Mouse (Mus musculus): ENCODE measurements around the gene A2ml1. TPM values are rescaled to one million over a fixed set of nuclear protein-coding genes. Genes with fewer than 3 reads are reported as not detected.
A peak's percentile ranks its signal among the peaks of the same experiment; 100 is the strongest.

Gene A2ml1
- polyA plus RNA-seq, 1 experiment: not detected

DNA sequence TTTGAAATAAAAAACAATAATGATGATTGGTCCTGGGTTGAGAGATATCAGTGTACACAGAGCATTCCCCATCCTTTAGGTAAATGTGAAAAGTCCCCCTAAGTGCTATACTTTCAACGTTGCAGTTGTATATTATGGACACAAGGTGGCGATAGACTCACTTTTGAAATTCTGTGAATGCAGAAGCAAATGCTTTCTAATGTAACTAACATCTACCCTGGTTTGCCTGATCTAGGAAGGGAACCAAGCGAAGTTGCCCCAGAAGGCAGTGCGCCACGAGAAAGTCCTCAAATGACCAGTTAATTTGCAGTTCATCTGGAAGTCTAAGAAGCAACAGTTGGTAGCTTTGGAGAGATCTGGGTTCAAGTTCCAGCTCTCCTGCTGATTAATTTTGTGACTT, 23.1 kb upstream of the A2ml1 start:
- H3K27me3 ChIP-seq (replicated peaks; ENCODE audit: control insufficient read depth, insufficient read depth, low read length): no peaks in the 10 kb centered on the region
- no peak overlapping the region for H3K27ac ChIP-seq (ENCODE audit: insufficient read depth, low read depth, low read length)
- DNase-seq: peak; percentile 45
- TF ChIP-seq CTCF (conservative IDR thresholded peaks at IDR 0.05; ENCODE audit: insufficient read depth, insufficient read length, low read depth, low read length) (peak; percentile 33), POLR2A (IDR thresholded peaks at IDR 0.05; ENCODE audit: low read depth, low read length) (no peak)
- 26% methylated on average over 5 of the region's 5 CpGs for WGBS
- no peak overlapping the region for H3K4me3 ChIP-seq (ENCODE audit: insufficient read depth, low read depth, low read length)
- H3K36me3 ChIP-seq (ENCODE audit: control insufficient read depth, insufficient read depth, low read length): no peaks in the 10 kb centered on the region
- no peaks in the 10 kb centered on the region for H3K4me1 ChIP-seq (ENCODE audit: control insufficient read depth, insufficient read depth, low read length)

DNA sequence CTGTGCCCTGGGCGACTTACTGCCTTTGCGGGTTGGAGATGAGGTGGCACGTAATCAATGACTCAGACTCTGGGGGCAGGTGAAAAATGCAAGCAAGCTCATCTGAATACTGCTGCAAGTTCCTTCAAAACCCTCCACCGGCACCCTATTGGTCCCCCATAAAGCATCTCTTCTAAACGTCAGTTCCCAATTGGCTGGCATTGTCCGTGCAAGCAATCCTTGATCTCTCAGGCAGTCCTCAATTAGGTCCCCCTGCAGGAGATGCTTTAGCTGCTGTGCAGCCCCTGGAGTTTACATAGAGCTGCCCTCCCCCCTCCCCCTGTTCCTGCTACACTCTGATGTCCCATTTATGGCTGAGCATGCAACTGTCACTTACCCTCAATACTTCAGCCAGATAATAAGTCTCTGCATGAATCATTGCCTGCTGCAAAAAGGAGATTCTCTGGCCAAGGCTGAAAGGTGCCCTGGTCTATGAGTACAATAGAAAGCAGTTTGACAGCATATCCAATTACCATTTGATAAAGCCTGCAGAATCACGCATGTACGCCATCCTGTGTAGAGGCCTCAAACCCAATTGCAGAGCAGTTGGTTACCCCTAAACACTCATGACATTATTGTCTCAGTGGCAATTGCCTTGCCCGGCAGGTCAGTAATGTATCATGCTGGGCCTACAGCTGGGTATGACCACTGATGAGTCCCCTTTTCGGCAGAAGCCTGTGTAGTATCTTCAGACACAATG, 21.2 kb upstream of the A2ml1 start:
- no peak for DNase-seq
- no peak for TF ChIP-seq CTCF (conservative IDR thresholded peaks at IDR 0.05; ENCODE audit: insufficient read depth, insufficient read length, low read depth, low read length)
- no peak for TF ChIP-seq POLR2A (IDR thresholded peaks at IDR 0.05; ENCODE audit: low read depth, low read length)
- no peak overlapping the region for H3K27ac ChIP-seq (ENCODE audit: insufficient read depth, low read depth, low read length)
- no peaks in the 10 kb centered on the region for H3K27me3 ChIP-seq (replicated peaks; ENCODE audit: control insufficient read depth, insufficient read depth, low read length)
- H3K4me1 ChIP-seq (ENCODE audit: control insufficient read depth, insufficient read depth, low read length): no peaks in the 10 kb centered on the region
- H3K4me3 ChIP-seq (ENCODE audit: insufficient read depth, low read depth, low read length): no peak overlapping the region
- no peaks in the 10 kb centered on the region for H3K36me3 ChIP-seq (ENCODE audit: control insufficient read depth, insufficient read depth, low read length)
- WGBS: 72% methylated on average over 10 of the region's 10 CpGs

DNA sequence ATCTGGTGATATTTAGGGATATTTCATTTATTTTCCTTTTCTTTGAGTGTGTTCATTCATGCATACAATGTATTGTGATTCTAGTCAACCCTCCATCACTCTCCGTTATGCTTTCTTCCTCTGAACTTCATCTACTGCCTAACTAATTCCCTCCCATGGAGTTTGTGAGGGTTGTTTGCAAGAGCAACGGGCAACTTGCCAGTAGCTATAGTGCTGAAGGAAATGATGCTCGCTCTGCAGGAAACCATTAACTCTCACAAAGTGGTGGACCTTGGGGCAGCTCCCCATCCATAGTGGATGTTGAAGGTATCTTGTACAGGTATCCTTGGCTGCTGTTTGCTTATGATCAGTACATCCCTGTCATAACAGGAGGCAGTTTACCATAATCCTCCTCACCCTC, 20.6 kb upstream of the A2ml1 start:
- DNase-seq: no peak
- TF ChIP-seq CTCF (conservative IDR thresholded peaks at IDR 0.05; ENCODE audit: insufficient read depth, insufficient read length, low read depth, low read length) (no peak), POLR2A (IDR thresholded peaks at IDR 0.05; ENCODE audit: low read depth, low read length) (no peak)
- 25% methylated on average over 3 of the region's 3 CpGs for WGBS
- Histone ChIP-seq H3K36me3 (ENCODE audit: control insufficient read depth, insufficient read depth, low read length) (no peaks in the 10 kb centered on the region), H3K4me3 (ENCODE audit: insufficient read depth, low read depth, low read length) (no peak overlapping the region), H3K4me1 (ENCODE audit: control insufficient read depth, insufficient read depth, low read length) (no peaks in the 10 kb centered on the region), H3K27me3 (replicated peaks; ENCODE audit: control insufficient read depth, insufficient read depth, low read length) (no peaks in the 10 kb centered on the region), H3K27ac (ENCODE audit: insufficient read depth, low read depth, low read length) (no peak overlapping the region)

DNA sequence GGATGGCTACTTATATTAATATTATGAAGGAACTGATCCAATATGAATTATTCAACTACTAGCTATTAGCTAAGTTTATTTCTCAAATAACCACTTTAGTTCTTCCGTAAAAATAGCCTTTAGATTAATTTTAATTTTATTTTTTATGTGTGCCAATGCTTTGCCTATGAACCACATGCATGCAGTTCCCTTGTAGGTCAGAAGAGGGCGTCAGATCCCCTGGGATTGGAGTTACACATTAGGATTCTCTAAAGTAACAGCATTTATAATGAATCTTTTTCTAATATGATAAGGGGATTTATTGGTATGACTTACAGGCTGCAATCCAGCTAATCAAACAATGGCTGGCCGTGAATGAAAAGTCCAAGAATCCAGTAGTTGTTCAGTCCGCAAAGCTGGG, 18.1 kb upstream of the A2ml1 start:
- no peaks in the 10 kb centered on the region for H3K4me1 ChIP-seq (ENCODE audit: control insufficient read depth, insufficient read depth, low read length)
- H3K36me3 ChIP-seq (ENCODE audit: control insufficient read depth, insufficient read depth, low read length): no peaks in the 10 kb centered on the region
- no peak overlapping the region for H3K4me3 ChIP-seq (ENCODE audit: insufficient read depth, low read depth, low read length)
- DNase-seq: peak; percentile 8
- no peak overlapping the region for H3K27ac ChIP-seq (ENCODE audit: insufficient read depth, low read depth, low read length)
- no peaks in the 10 kb centered on the region for H3K27me3 ChIP-seq (replicated peaks; ENCODE audit: control insufficient read depth, insufficient read depth, low read length)
- peak; percentile 40; the same call in 1 of the 2 replicates for TF ChIP-seq CTCF (conservative IDR thresholded peaks at IDR 0.05; ENCODE audit: insufficient read depth, insufficient read length, low read depth, low read length)
- TF ChIP-seq POLR2A (IDR thresholded peaks at IDR 0.05; ENCODE audit: low read depth, low read length): no peak
- WGBS: 55% methylated on average over 4 of the region's 4 CpGs

DNA sequence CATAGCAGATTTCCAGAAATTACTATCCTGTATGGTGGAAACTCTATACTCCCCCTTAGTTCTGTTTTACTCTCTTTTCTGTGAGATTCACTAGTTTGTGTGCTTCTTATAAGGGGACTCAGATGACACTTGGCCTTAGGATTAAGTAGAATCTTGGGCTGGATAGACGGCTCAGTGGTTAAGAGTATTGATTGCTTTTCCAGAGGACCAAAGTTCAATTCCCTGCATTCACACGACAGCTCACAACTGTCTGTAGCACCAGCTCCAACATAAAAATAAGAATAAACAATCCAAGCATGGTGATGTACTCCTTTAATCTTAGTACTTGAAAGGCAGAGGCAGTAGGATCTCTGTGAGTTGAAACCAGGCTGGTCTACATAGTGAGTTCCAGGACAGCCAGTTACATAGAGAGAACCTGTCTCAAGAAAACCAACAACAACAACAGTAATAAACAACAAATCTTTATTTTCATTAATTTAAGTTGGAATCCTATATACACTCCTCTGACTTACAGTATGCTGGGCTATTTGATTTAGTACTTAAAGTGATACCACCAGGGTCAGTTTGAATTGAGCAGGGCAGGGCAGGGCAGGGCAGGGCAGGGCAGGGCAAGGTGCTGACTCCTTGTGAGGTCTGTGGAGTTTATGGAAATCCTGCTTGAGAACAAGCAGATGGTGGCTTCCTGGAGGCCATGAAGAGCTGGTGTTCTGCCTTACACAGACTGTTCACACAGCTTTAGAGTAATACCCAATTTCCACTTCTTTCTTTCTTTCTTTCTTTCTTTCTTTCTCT, 17.0 kb upstream of the A2ml1 start:
- no peaks in the 10 kb centered on the region for H3K36me3 ChIP-seq (ENCODE audit: control insufficient read depth, insufficient read depth, low read length)
- no peak overlapping the region for H3K4me3 ChIP-seq (ENCODE audit: insufficient read depth, low read depth, low read length)
- 77% methylated on average over 2 of the region's 2 CpGs for WGBS
- no peak for DNase-seq
- TF ChIP-seq POLR2A (IDR thresholded peaks at IDR 0.05; ENCODE audit: low read depth, low read length): no peak
- TF ChIP-seq CTCF (conservative IDR thresholded peaks at IDR 0.05; ENCODE audit: insufficient read depth, insufficient read length, low read depth, low read length): no peak
- no peaks in the 10 kb centered on the region for H3K4me1 ChIP-seq (ENCODE audit: control insufficient read depth, insufficient read depth, low read length)
- H3K27ac ChIP-seq (ENCODE audit: insufficient read depth, low read depth, low read length): no peak overlapping the region
- no peaks in the 10 kb centered on the region for H3K27me3 ChIP-seq (replicated peaks; ENCODE audit: control insufficient read depth, insufficient read depth, low read length)

DNA sequence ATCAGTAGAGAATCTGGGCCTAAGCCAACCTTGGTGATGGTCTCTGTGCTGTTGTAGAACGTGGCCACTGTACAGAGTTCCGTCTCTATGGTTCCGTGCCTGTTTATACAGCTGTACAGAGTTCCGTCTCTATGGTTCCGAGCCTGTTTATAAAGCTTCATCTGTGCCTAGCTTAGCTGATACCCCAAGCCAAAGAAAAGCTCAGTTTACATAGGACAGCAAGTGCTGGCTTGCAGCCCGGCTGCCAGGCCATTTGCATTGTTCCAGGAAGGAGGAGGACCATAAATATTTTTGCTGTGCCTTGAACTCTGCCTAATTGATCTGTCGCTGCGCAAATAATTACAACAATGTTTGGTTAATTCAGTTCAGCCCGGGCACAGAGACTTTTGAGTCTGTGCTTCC, 15.7 kb upstream of the A2ml1 start:
- no peak for TF ChIP-seq CTCF (conservative IDR thresholded peaks at IDR 0.05; ENCODE audit: insufficient read depth, insufficient read length, low read depth, low read length)
- no peak for TF ChIP-seq POLR2A (IDR thresholded peaks at IDR 0.05; ENCODE audit: low read depth, low read length)
- H3K27ac ChIP-seq (ENCODE audit: insufficient read depth, low read depth, low read length): no peak overlapping the region; the same call in 1 of the 2 replicates
- no peaks in the 10 kb centered on the region for H3K4me1 ChIP-seq (ENCODE audit: control insufficient read depth, insufficient read depth, low read length)
- 6% methylated on average over 9 of the region's 9 CpGs for WGBS
- no peaks in the 10 kb centered on the region for H3K36me3 ChIP-seq (ENCODE audit: control insufficient read depth, insufficient read depth, low read length)
- DNase-seq: peak; percentile 72
- H3K4me3 ChIP-seq (ENCODE audit: insufficient read depth, low read depth, low read length): peak overlapping the region; percentile 36
- H3K27me3 ChIP-seq (replicated peaks; ENCODE audit: control insufficient read depth, insufficient read depth, low read length): no peaks in the 10 kb centered on the region

DNA sequence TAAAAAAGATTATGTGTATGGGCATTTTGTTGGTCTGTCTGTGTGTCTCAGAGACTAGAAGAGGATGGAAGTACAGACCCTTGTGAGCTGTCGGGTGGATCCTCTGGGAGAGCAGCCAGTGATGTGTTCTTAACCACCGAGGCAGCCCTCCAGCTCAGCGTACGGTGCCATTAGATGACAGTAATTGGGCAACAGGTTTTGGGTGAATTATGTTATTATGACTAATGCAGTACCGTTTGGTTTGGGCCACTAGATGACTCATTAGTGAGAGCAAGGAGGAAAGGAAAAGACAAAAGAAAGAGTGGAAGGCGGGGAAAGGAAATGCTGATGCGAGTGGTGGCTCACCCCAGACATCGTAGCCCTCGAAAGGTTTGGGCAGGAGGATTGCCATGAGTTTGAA, 13.2 kb upstream of the A2ml1 start:
- H3K4me1 ChIP-seq (ENCODE audit: control insufficient read depth, insufficient read depth, low read length): no peaks in the 10 kb centered on the region
- DNase-seq: no peak
- H3K4me3 ChIP-seq (ENCODE audit: insufficient read depth, low read depth, low read length): no peak overlapping the region
- H3K27ac ChIP-seq (ENCODE audit: insufficient read depth, low read depth, low read length): no peak overlapping the region
- WGBS: 79% methylated on average over 9 of the region's 9 CpGs
- TF ChIP-seq POLR2A (IDR thresholded peaks at IDR 0.05; ENCODE audit: low read depth, low read length) (no peak), CTCF (conservative IDR thresholded peaks at IDR 0.05; ENCODE audit: insufficient read depth, insufficient read length, low read depth, low read length) (no peak)
- H3K27me3 ChIP-seq (replicated peaks; ENCODE audit: control insufficient read depth, insufficient read depth, low read length): no peaks in the 10 kb centered on the region
- H3K36me3 ChIP-seq (ENCODE audit: control insufficient read depth, insufficient read depth, low read length): no peaks in the 10 kb centered on the region
